Mouse (Mus musculus): ENCODE measurements around the gene Adgrg5. TPM values are rescaled to one million over a fixed set of nuclear protein-coding genes. Genes with fewer than 3 reads are reported as not detected.

The Adgrg5 gene
- polyA plus RNA-seq, 1 experiment: 0.08 TPM

GRCm38 (mm10) chr8:94981848-94982247, 58.4 kb downstream of the Adgrg5 start:
- Histone ChIP-seq H3K27ac (ENCODE audit: insufficient read depth, low read length) (no peak overlapping the region), H3K27me3 (ENCODE audit: control insufficient read depth, insufficient read depth, low read length) (no peaks in the 10 kb centered on the region), H3K4me1 (ENCODE audit: control insufficient read depth, insufficient read depth, low read length) (peaks cover 23% of the 10 kb centered on the region), H3K4me3 (replicated peaks; ENCODE audit: insufficient read depth, low read depth, low read length) (no peak overlapping the region)
- DNase-seq: peak; percentile 32 to 35
- 13% methylated on average over 7 of the region's 7 CpGs for WGBS
- TF ChIP-seq CTCF (IDR thresholded peaks at IDR 0.05; ENCODE audit: borderline replicate concordance, insufficient read depth, low read depth, low read length): no peak
- TF ChIP-seq POLR2A (IDR thresholded peaks at IDR 0.05; ENCODE audit: borderline replicate concordance, insufficient read depth, low read length): no peak

- no peak for DNase-seq
- H3K27ac ChIP-seq (ENCODE audit: insufficient read depth, low read length): no peak overlapping the region
- H3K4me1 ChIP-seq (ENCODE audit: control insufficient read depth, insufficient read depth, low read length): peaks cover 24% of the 10 kb centered on the region
- H3K27me3 ChIP-seq (ENCODE audit: control insufficient read depth, insufficient read depth, low read length): no peaks in the 10 kb centered on the region
- 41% methylated on average over 5 of the region's 5 CpGs for WGBS
- no peak overlapping the region for H3K4me3 ChIP-seq (replicated peaks; ENCODE audit: insufficient read depth, low read depth, low read length)
- TF ChIP-seq POLR2A (IDR thresholded peaks at IDR 0.05; ENCODE audit: borderline replicate concordance, insufficient read depth, low read length): no peak
- no peak for TF ChIP-seq CTCF (IDR thresholded peaks at IDR 0.05; ENCODE audit: borderline replicate concordance, insufficient read depth, low read depth, low read length)
Measured at GRCm38 (mm10) chr8:94983146-94983545, 59.7 kb downstream of the Adgrg5 start.

GRCm38 (mm10) chr8:94983881-94984516, 60.5 kb downstream of the Adgrg5 start:
- peak overlapping the region; percentile 35 for H3K4me3 ChIP-seq (replicated peaks; ENCODE audit: insufficient read depth, low read depth, low read length)
- peak; percentile 37 to 48 for DNase-seq
- no peaks in the 10 kb centered on the region for H3K27me3 ChIP-seq (ENCODE audit: control insufficient read depth, insufficient read depth, low read length)
- TF ChIP-seq POLR2A (IDR thresholded peaks at IDR 0.05; ENCODE audit: borderline replicate concordance, insufficient read depth, low read length) (no peak), CTCF (IDR thresholded peaks at IDR 0.05; ENCODE audit: borderline replicate concordance, insufficient read depth, low read depth, low read length) (no peak)
- peak overlapping the region; percentile 48; the same call in 1 of the 2 replicates for H3K27ac ChIP-seq (ENCODE audit: insufficient read depth, low read length)
- 29% methylated on average over 10 of the region's 10 CpGs for WGBS
- peaks cover 25% of the 10 kb centered on the region for H3K4me1 ChIP-seq (ENCODE audit: control insufficient read depth, insufficient read depth, low read length)

GRCm38 (mm10) chr8:94985023-94985422, 61.5 kb downstream of the Adgrg5 start:
- H3K27ac ChIP-seq (ENCODE audit: insufficient read depth, low read length): no peak overlapping the region

GRCm38 (mm10) chr8:94986676-94987075, 63.2 kb downstream of the Adgrg5 start:
- H3K27me3 ChIP-seq (ENCODE audit: control insufficient read depth, insufficient read depth, low read length): no peaks in the 10 kb centered on the region
- peak overlapping the region; percentile 1 for H3K4me3 ChIP-seq (replicated peaks; ENCODE audit: insufficient read depth, low read depth, low read length)
- H3K4me1 ChIP-seq (ENCODE audit: control insufficient read depth, insufficient read depth, low read length): peaks cover 49% of the 10 kb centered on the region
- no peak for TF ChIP-seq CTCF (IDR thresholded peaks at IDR 0.05; ENCODE audit: borderline replicate concordance, insufficient read depth, low read depth, low read length)
- TF ChIP-seq POLR2A (IDR thresholded peaks at IDR 0.05; ENCODE audit: borderline replicate concordance, insufficient read depth, low read length): no peak
- H3K27ac ChIP-seq (ENCODE audit: insufficient read depth, low read length): peak overlapping the region; percentile 41; the same call in 1 of the 2 replicates
- DNase-seq: peak; percentile 57 to 58
- WGBS: 11% methylated on average over 5 of the region's 5 CpGs

More at GRCm38 (mm10) chr8:94985023-94985422, 61.5 kb downstream of the Adgrg5 start:
- H3K4me1 ChIP-seq (ENCODE audit: control insufficient read depth, insufficient read depth, low read length): peaks cover 34% of the 10 kb centered on the region
- DNase-seq: no peak
- H3K27me3 ChIP-seq (ENCODE audit: control insufficient read depth, insufficient read depth, low read length): no peaks in the 10 kb centered on the region
- H3K4me3 ChIP-seq (replicated peaks; ENCODE audit: insufficient read depth, low read depth, low read length): peak overlapping the region; percentile 35
- TF ChIP-seq POLR2A (IDR thresholded peaks at IDR 0.05; ENCODE audit: borderline replicate concordance, insufficient read depth, low read length) (no peak), CTCF (IDR thresholded peaks at IDR 0.05; ENCODE audit: borderline replicate concordance, insufficient read depth, low read depth, low read length) (no peak)
- WGBS: 73% methylated on average over 6 of the region's 6 CpGs

- H3K27ac ChIP-seq (ENCODE audit: insufficient read depth, low read length): no peak overlapping the region
- 59% methylated on average over 7 of the region's 7 CpGs for WGBS
- no peak for TF ChIP-seq POLR2A (IDR thresholded peaks at IDR 0.05; ENCODE audit: borderline replicate concordance, insufficient read depth, low read length)
- no peak for TF ChIP-seq CTCF (IDR thresholded peaks at IDR 0.05; ENCODE audit: borderline replicate concordance, insufficient read depth, low read depth, low read length)
- H3K27me3 ChIP-seq (ENCODE audit: control insufficient read depth, insufficient read depth, low read length): no peaks in the 10 kb centered on the region
- no peak overlapping the region for H3K4me3 ChIP-seq (replicated peaks; ENCODE audit: insufficient read depth, low read depth, low read length)
- no peak for DNase-seq
- H3K4me1 ChIP-seq (ENCODE audit: control insufficient read depth, insufficient read depth, low read length): peaks cover 51% of the 10 kb centered on the region
Measured at GRCm38 (mm10) chr8:94987553-94987952, 64.1 kb downstream of the Adgrg5 start.

GRCm38 (mm10) chr8:94988619-94989018, 65.1 kb downstream of the Adgrg5 start:
- no peak overlapping the region for H3K4me3 ChIP-seq (replicated peaks; ENCODE audit: insufficient read depth, low read depth, low read length)
- H3K4me1 ChIP-seq (ENCODE audit: control insufficient read depth, insufficient read depth, low read length): peaks cover 60% of the 10 kb centered on the region
- no peak overlapping the region for H3K27ac ChIP-seq (ENCODE audit: insufficient read depth, low read length)
- no peak for DNase-seq
- H3K27me3 ChIP-seq (ENCODE audit: control insufficient read depth, insufficient read depth, low read length): no peaks in the 10 kb centered on the region
- 90% methylated on average over 6 of the region's 6 CpGs for WGBS
- TF ChIP-seq POLR2A (IDR thresholded peaks at IDR 0.05; ENCODE audit: borderline replicate concordance, insufficient read depth, low read length) (no peak), CTCF (IDR thresholded peaks at IDR 0.05; ENCODE audit: borderline replicate concordance, insufficient read depth, low read depth, low read length) (no peak)

GRCm38 (mm10) chr8:94989711-94990110, 66.2 kb downstream of the Adgrg5 start:
- WGBS: 16% methylated on average over 4 of the region's 4 CpGs
- peak; percentile 69 to 73 for DNase-seq
- peaks cover 55% of the 10 kb centered on the region for H3K4me1 ChIP-seq (ENCODE audit: control insufficient read depth, insufficient read depth, low read length)

More at GRCm38 (mm10) chr8:94989711-94990110, 66.2 kb downstream of the Adgrg5 start:
- no peak overlapping the region for H3K27ac ChIP-seq (ENCODE audit: insufficient read depth, low read length)
- no peak overlapping the region for H3K4me3 ChIP-seq (replicated peaks; ENCODE audit: insufficient read depth, low read depth, low read length)
- TF ChIP-seq CTCF (IDR thresholded peaks at IDR 0.05; ENCODE audit: borderline replicate concordance, insufficient read depth, low read depth, low read length): no peak
- no peaks in the 10 kb centered on the region for H3K27me3 ChIP-seq (ENCODE audit: control insufficient read depth, insufficient read depth, low read length)
